Mouse (Mus musculus) neural tube, embryonic 15.5 days (tissue): Measurements from ENCODE around the gene Pccb. TPM values are rescaled to one million over a fixed set of nuclear protein-coding genes. Genes with fewer than 3 reads are reported as not detected.

ENCODE experiments used
- ATAC-seq: fragments of 200-750 bp; cut with Nextera tagmentation; 2 replicates; pipeline ENCODE4 v1.8.0; 2017; ENCODE audit warnings: mild to moderate bottlenecking, moderate TSS enrichment, moderate library complexity; ENCODE audit not compliant: low FRiP score
- H3K27ac ChIP-seq: fragments of 300-500 bp; sonication (generic); replicated peaks from 2 replicates; pipeline ENCODE4 v1.5.1; 2015; ENCODE audit warnings: mild to moderate bottlenecking, inconsistent platforms
- H3K27me3 ChIP-seq: fragments of 300-500 bp; sonication (generic); replicated peaks from 2 replicates; pipeline ENCODE4 v1.6.1; 2015; ENCODE audit warnings: inconsistent platforms
- H3K36me3 ChIP-seq: fragments of 300-500 bp; sonication (generic); 2 replicates; pipeline ENCODE4 v1.6.1; 2015; ENCODE audit warnings: inconsistent platforms
- H3K4me1 ChIP-seq: fragments of 300-500 bp; sonication (generic); 2 replicates; pipeline ENCODE4 v1.6.1; 2015; ENCODE audit warnings: inconsistent platforms
- H3K4me2 ChIP-seq: fragments of 300-500 bp; sonication (generic); 2 replicates; pipeline ENCODE4 v1.6.1; 2015; ENCODE audit warnings: inconsistent platforms, mild to moderate bottlenecking, moderate library complexity
- H3K4me3 ChIP-seq: fragments of 300-500 bp; sonication (generic); replicated peaks from 2 replicates; pipeline ENCODE4 v1.5.1; 2015; ENCODE audit warnings: mild to moderate bottlenecking, inconsistent platforms
- H3K9ac ChIP-seq: fragments of 300-500 bp; sonication (generic); replicated peaks from 2 replicates; pipeline ENCODE4 v1.6.1; 2015; ENCODE audit warnings: mild to moderate bottlenecking, inconsistent platforms
- H3K9me3 ChIP-seq: fragments of 300-500 bp; sonication (generic); replicated peaks from 2 replicates; pipeline ENCODE4 v1.6.1; 2016; ENCODE audit warnings: inconsistent platforms
- WGBS: fragments of 180-500 bp; shearing (Covaris S2); methylation state at CpG from one replicate; pipeline ENCODE4 v1.1.7; 2015; ENCODE audit warnings: mixed read lengths; 5-methylcytosine and 5-hydroxymethylcytosine counted together
- polyA plus RNA-seq: library from polyadenylated mRNA; unstranded; fragments of >200 nt; fragmentation: Nextera tagmentation; extraction: Ambion mirVana; gene quantifications from 2 replicates; pipeline ENCODE4 v1.2.1, GENCODE M21; 2015

The Pccb gene
- polyA plus RNA-seq, 1 experiment from 2014 or later = 27.0 TPM

DNA sequence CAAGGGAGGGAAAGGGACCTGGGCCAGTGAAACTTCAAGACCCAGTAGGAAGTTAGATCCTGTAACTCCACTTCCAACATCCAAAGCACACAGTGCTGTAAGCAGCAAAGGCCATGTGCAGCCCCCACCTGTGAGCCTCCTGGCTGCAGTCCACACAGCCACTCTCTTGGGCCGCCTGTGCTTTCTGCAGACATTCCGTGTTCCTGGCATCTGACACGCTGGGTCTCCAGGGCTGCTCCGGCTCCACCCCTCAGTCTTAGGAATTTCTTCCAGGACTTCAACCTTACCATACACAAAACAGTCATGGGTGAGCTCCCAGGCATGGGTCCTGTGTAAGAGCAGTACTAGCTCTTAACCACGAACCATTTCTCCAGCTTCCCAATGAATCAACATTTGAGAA is 55.4 kb downstream of the Pccb start:
- H3K4me3 ChIP-seq = no peak overlapping the region
- WGBS = 85% methylated on average over 5 of the region's 5 CpGs
- H3K9ac ChIP-seq = no peak overlapping the region
- H3K27ac ChIP-seq = no peak overlapping the region
- no peak for ATAC-seq
- H3K27me3 ChIP-seq = no peaks in the 10 kb centered on the region
- no peaks in the 10 kb centered on the region for H3K4me1 ChIP-seq
- H3K9me3 ChIP-seq = no peaks in the 10 kb centered on the region
- peaks cover 20% of the 10 kb centered on the region for H3K36me3 ChIP-seq
- no peak overlapping the region for H3K4me2 ChIP-seq

DNA sequence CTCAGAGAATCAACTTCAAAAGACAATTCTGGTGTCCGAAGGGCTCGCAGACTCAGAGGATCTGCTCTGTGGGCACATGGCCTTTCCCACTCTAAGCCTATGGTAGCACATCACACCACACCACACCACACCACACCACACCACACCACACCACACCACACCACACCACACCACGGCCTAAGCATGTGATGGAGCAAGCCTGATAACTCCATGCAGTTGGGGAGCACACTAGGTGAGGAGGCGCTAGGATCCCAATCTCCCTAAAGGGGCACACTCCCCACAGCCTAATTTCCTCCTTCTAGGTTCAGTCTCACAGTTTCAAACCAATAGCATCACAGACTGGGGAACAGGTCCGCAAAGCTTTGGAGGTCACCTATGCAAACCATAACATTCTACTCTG is 56.0 kb downstream of the Pccb start:
- no peak overlapping the region for H3K9ac ChIP-seq
- 93% methylated on average over 5 of the region's 5 CpGs for WGBS
- no peak overlapping the region for H3K4me3 ChIP-seq
- H3K27ac ChIP-seq = no peak overlapping the region
- H3K27me3 ChIP-seq = no peaks in the 10 kb centered on the region
- H3K9me3 ChIP-seq = no peaks in the 10 kb centered on the region
- H3K4me1 ChIP-seq = no peaks in the 10 kb centered on the region
- no peak for ATAC-seq
- peaks cover 14% of the 10 kb centered on the region for H3K36me3 ChIP-seq
- no peak overlapping the region for H3K4me2 ChIP-seq

DNA sequence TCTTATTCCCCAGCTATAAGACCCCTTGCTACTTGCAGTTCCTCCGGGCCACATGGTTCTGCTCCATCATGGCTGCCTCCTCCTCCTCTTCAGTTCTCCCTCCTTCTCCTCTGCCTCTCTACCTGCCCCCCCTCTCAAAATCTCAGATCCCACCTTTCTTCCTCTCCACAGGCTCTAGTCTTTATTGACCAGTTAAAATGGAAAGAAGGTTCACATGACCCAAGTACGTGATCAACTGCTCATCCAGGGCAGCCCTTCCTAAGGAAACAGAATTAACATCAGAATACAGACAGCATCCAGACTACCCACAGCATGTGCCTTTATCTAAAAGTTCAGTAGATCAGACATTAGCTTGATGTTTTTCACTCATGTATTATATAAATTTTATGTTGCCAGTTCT is 65.2 kb downstream of the Pccb start:
- Histone ChIP-seq H3K9ac (no peak overlapping the region), H3K27ac (no peak overlapping the region), H3K4me1 (no peaks in the 10 kb centered on the region), H3K27me3 (no peaks in the 10 kb centered on the region), H3K4me3 (no peak overlapping the region), H3K4me2 (no peak overlapping the region), H3K36me3 (no peaks in the 10 kb centered on the region), H3K9me3 (no peaks in the 10 kb centered on the region)
- WGBS = 90% methylated on average over 2 of the region's 2 CpGs
- ATAC-seq = no peak

DNA sequence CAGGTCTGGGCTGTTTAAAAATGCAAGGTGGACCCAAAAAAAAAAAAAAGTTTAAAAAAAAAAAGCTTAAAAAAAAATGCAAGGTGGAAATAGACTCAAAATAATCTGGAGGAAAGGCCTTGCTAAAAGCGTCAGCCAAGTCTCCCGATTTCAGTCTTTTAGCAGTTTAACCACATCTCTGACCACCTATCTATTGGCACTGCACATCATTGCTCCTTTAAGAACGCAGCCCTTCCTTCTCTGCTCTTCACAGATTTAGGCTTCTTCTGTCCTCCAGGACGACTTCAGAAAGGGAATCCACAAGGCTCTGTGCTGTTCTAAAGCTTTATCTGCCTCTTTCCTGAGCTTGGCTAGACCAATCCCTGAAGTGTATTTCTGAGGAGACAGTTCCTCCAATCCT is 70.6 kb downstream of the Pccb start:
- WGBS = 81% methylated on average over 4 of the region's 4 CpGs
- H3K9ac ChIP-seq = no peak overlapping the region
- no peak for ATAC-seq

DNA sequence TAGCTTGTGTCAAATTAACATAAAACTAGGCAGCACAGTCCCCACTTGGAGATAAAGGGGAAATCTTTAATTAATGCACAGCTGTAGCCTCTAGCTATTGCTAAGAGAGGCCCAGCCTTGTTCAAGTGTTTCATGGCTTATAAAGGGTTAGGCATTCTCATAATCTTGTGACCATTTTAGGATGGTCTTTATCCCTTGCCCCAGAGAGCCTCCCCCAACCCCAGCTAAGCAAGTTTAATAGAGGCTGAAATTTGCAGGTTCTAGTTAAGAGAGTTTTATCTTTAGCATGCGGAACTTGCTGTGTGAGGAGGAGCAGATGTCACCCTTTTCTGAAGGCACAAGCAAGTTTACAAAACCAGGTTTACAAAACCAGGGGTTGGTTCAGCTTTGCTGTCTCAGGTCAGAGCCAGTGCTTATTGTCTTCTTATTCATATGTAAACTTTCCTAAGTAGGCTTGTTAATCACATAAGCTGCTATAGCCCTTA is 71.2 kb downstream of the Pccb start:
- ATAC-seq = no peak; the same call in 1 of the 2 replicates
- no peaks in the 10 kb centered on the region for H3K9me3 ChIP-seq
- H3K36me3 ChIP-seq = peaks cover 1% of the 10 kb centered on the region; the same call in 1 of the 2 replicates
- peaks cover 4% of the 10 kb centered on the region; the same call in 1 of the 2 replicates for H3K4me1 ChIP-seq
- no peaks in the 10 kb centered on the region for H3K27me3 ChIP-seq
- H3K9ac ChIP-seq = no peak overlapping the region
- no peak overlapping the region for H3K4me3 ChIP-seq
- H3K27ac ChIP-seq = no peak overlapping the region
- no peak overlapping the region for H3K4me2 ChIP-seq
- WGBS = 71% methylated on average over 1 of the region's 1 CpGs

More for the DNA sequence above, 70.6 kb downstream of the Pccb start:
- Histone ChIP-seq H3K36me3 (no peaks in the 10 kb centered on the region), H3K27me3 (no peaks in the 10 kb centered on the region), H3K4me2 (no peak overlapping the region), H3K9me3 (no peaks in the 10 kb centered on the region), H3K4me1 (peaks cover 4% of the 10 kb centered on the region; the same call in 1 of the 2 replicates), H3K27ac (no peak overlapping the region), H3K4me3 (no peak overlapping the region)

DNA sequence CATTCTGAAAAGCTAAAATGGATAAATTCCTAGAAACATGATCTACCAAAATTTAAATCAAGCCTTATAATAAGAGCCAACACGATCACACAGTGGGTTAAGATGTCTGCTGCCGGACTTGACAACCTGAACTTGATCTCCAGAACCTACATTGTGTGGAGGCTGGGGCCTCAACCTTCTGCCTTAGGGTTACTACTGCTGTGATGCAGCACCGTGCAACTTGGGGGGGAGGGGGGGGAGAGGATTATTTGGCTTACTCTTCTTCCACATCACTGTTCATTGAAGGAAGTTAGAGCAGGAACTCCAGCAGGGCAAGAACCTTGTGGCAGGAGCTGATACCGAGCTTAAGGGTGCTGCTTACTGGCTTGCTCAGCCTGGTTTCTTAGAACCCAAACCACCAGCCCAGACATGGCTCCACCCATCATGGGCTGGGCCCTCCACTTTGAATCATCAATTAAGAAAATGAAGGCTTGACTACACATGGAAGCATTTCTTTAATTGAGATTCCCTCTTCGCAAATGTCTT is 71.7 kb downstream of the Pccb start:
- Histone ChIP-seq H3K4me1 (peaks cover 4% of the 10 kb centered on the region; the same call in 1 of the 2 replicates), H3K4me3 (no peak overlapping the region), H3K36me3 (peaks cover 5% of the 10 kb centered on the region; the same call in 1 of the 2 replicates), H3K4me2 (no peak overlapping the region), H3K27me3 (no peaks in the 10 kb centered on the region), H3K9ac (no peak overlapping the region), H3K27ac (no peak overlapping the region), H3K9me3 (no peaks in the 10 kb centered on the region)
- ATAC-seq = 0 out of 2 replicates have a peak, but pooled peaks have one; percentile 28
- WGBS = 67% methylated on average over 5 of the region's 5 CpGs

DNA sequence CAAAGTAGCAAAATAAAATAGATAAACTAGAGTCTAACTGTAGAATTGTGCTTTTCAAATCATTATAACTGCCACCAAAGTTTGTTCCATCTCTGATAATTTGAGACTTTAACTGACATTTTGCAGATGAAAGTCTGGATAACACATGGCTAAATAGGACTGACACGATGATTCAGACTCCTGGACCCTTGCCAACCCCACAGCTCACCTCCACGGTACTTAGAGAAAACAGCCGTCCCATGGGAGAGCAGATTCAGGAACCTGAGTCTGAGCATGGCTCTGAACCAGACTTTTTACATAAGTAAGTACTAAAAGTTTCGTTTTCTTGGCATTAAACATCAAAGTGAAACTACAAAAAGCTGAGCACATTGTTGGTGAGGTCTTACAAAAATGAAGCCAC is 83.2 kb downstream of the Pccb start:
- no peak for ATAC-seq
- no peaks in the 10 kb centered on the region for H3K9me3 ChIP-seq
- no peak overlapping the region for H3K4me3 ChIP-seq
- H3K4me1 ChIP-seq = no peaks in the 10 kb centered on the region
- 56% methylated on average over 4 of the region's 4 CpGs for WGBS
- H3K27me3 ChIP-seq = no peaks in the 10 kb centered on the region
- H3K36me3 ChIP-seq = peaks cover 25% of the 10 kb centered on the region
- no peak overlapping the region for H3K4me2 ChIP-seq
- no peak overlapping the region for H3K27ac ChIP-seq
- H3K9ac ChIP-seq = no peak overlapping the region

DNA sequence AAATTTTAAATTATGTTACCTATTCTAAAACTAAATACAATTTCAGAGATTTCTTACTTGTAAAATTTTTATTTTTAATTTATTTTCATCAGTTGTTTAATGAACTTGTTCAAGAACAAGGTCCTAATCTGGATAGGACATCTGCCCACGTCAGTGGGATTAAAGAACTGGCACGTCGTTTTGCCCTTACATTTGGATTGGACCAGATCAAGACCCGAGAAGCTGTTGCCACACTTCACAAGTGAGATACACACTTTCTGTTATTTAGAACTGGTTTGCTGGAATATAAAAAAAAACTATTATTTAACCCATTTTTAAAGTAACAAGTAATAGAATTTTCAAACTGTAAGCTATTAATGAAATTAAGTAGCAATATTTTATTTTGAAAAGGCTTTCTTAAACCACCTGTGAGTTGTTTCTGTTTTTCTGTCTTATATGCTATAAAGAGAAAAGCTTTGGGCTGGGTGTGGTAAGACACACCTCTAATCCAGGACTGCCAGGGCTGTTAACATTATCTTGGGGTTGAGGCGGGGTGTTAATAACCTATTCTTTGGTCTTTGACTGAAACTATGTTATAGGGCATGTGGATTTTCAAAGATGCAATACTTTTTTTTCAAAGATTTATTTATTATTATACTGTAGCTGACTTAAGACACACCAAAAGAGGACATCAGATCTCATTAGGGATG is 89.9 kb downstream of the Pccb start:
- no peak overlapping the region for H3K4me2 ChIP-seq
- 96% methylated on average over 5 of the region's 5 CpGs for WGBS
- no peaks in the 10 kb centered on the region for H3K4me1 ChIP-seq
- ATAC-seq = no peak
- no peaks in the 10 kb centered on the region for H3K27me3 ChIP-seq
- H3K9me3 ChIP-seq = no peaks in the 10 kb centered on the region
- H3K4me3 ChIP-seq = no peak overlapping the region
- H3K36me3 ChIP-seq = peaks cover 10% of the 10 kb centered on the region
- no peak overlapping the region for H3K27ac ChIP-seq
- H3K9ac ChIP-seq = no peak overlapping the region

DNA sequence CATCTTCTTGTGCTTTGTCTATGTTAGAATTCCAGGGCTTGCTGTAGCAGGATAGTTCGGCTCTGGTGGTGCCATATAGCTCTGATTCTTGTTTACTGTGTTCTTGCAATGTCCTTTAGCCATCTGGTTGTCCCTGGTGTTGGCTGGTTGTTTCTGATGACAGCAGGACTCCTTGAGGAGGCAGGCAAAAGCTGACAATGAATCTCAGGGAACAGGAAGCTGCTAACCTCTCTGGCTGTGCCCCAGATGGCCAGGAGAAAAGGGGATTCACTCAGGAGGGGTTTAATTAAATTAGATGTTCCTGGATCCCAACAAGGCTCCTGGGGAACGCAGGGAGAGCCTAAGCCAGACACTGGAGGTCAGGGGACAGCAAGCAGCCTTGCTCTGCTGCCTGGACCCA is 92.7 kb downstream of the Pccb start:
- Histone ChIP-seq H3K27me3 (no peaks in the 10 kb centered on the region), H3K36me3 (peaks cover 7% of the 10 kb centered on the region), H3K27ac (no peak overlapping the region), H3K4me3 (no peak overlapping the region), H3K4me1 (no peaks in the 10 kb centered on the region), H3K9me3 (no peaks in the 10 kb centered on the region), H3K9ac (no peak overlapping the region), H3K4me2 (no peak overlapping the region)
- no peak for ATAC-seq
- 53% methylated on average over 2 of the region's 2 CpGs for WGBS

Other genes starting within 250 kb of the Pccb start
- gene Msl2, start 39.2 kb upstream of the Pccb start, polyA plus RNA-seq = 3.9 TPM in 2 replicates
- gene Ppp2r3a, start 216.9 kb upstream of the Pccb start, polyA plus RNA-seq = 18.2 and 20.5 TPM in 2 replicates